Mouse (Mus musculus) heart, embryonic 16.5 days (tissue): ENCODE results near the gene Gm21560. TPM values are rescaled to one million over a fixed set of nuclear protein-coding genes. Genes with fewer than 3 reads are reported as not detected.
"Not testable (repeated sequence)": the region's sequence is repeated elsewhere in the genome, so short reads cannot be mapped to it uniquely, and the experiment has no call there.

Experiments used
- ATAC-seq: fragments of 200-750 bp; cut with Nextera tagmentation; replicated peaks from 2 replicates; pipeline ENCODE4 v1.8.0; 2017; ENCODE audit warnings: moderate number of reproducible peaks; ENCODE audit not compliant: insufficient read depth, low FRiP score; ENCODE audit errors: extremely low read depth
- H3K27ac ChIP-seq: fragments of 300-500 bp; sonication (generic); 2 replicates; pipeline ENCODE4 v1.5.1; 2014; ENCODE audit warnings: mild to moderate bottlenecking, low read length, control low read depth, moderate library complexity
- H3K27me3 ChIP-seq: fragments of 300-500 bp; sonication (generic); 2 replicates; pipeline ENCODE4 v1.6.1; 2014; ENCODE audit warnings: low read length, mixed read lengths; ENCODE audit not compliant: control insufficient read depth, insufficient read depth
- H3K36me3 ChIP-seq: fragments of 300-500 bp; sonication (generic); 2 replicates; pipeline ENCODE4 v1.6.1; 2014; ENCODE audit not compliant: control insufficient read depth, insufficient read depth
- H3K4me1 ChIP-seq: fragments of 300-500 bp; sonication (generic); 2 replicates; pipeline ENCODE4 v1.6.1; 2014; ENCODE audit warnings: low read length, mixed read lengths; ENCODE audit not compliant: control insufficient read depth, insufficient read depth
- H3K4me2 ChIP-seq: fragments of 300-500 bp; sonication (generic); 2 replicates; pipeline ENCODE4 v1.6.1; 2014; ENCODE audit warnings: low read depth, mild to moderate bottlenecking, control low read depth, low read length
- H3K4me3 ChIP-seq: fragments of 300-500 bp; sonication (generic); 2 replicates; pipeline ENCODE4 v1.5.1; 2014; ENCODE audit warnings: mild to moderate bottlenecking, control low read depth, low read length
- H3K9ac ChIP-seq: fragments of 300-500 bp; sonication (generic); 2 replicates; pipeline ENCODE4 v1.6.1; 2014; ENCODE audit warnings: low read length, control low read depth
- H3K9me3 ChIP-seq: fragments of 300-500 bp; sonication (generic); replicated peaks from 2 replicates; pipeline ENCODE4 v1.6.1; 2016; ENCODE audit warnings: low read length; ENCODE audit not compliant: control insufficient read depth
- WGBS: fragments of 180-500 bp; shearing (Covaris S2); extraction: QIAGEN DNeasy Blood & Tissue Kit; methylation state at CpG from one replicate; pipeline ENCODE4 v1.1.7; 2014; 5-methylcytosine and 5-hydroxymethylcytosine counted together
- polyA plus RNA-seq: library from polyadenylated mRNA; unstranded; fragments of >200 nt; fragmentation: Nextera tagmentation; extraction: Ambion mirVana; gene quantifications from 2 replicates; pipeline ENCODE4 v1.2.1, GENCODE M21; 2015

Gene Gm21560
- not detected in 2 replicates for polyA plus RNA-seq

- H3K4me2 ChIP-seq, H3K27ac ChIP-seq, H3K27me3 ChIP-seq, H3K9me3 ChIP-seq, H3K4me1 ChIP-seq, H3K9ac ChIP-seq, H3K4me3 ChIP-seq, ATAC-seq, H3K36me3 ChIP-seq: not testable (repeated sequence)
- WGBS = 50% methylated on average over 1 of the region's 2 CpGs
Observed at GRCm38 (mm10) chr14:6219192-6219591, at the start of gene Gm21560. Gene Gm21560, minus strand, starts transcription at chr14:6219292.

GRCm38 (mm10) chr14:6163538-6163937 is 55.6 kb downstream of the Gm21560 start:
- H3K4me3 ChIP-seq, H3K4me2 ChIP-seq, H3K36me3 ChIP-seq, H3K4me1 ChIP-seq, H3K9me3 ChIP-seq, ATAC-seq, H3K9ac ChIP-seq, H3K27me3 ChIP-seq, H3K27ac ChIP-seq: not testable (repeated sequence)
- 87% methylated on average over 5 of the region's 9 CpGs for WGBS

- no CpG with 5 or more reads among the region's 1 CpGs for WGBS
- not testable (repeated sequence) for H3K9ac ChIP-seq
Observed at GRCm38 (mm10) chr14:6161085-6161484, 58.0 kb downstream of the Gm21560 start.

More at GRCm38 (mm10) chr14:6161085-6161484, 58.0 kb downstream of the Gm21560 start:
- ATAC-seq, H3K4me2 ChIP-seq, H3K27ac ChIP-seq, H3K4me1 ChIP-seq, H3K4me3 ChIP-seq, H3K36me3 ChIP-seq, H3K9me3 ChIP-seq, H3K27me3 ChIP-seq: not testable (repeated sequence)

Other genes starting within 250 kb of the Gm21560 start
- gene Gm3453, start 240.2 kb downstream of the Gm21560 start, polyA plus RNA-seq = not detected in 2 replicates
- not detected in 2 replicates for gene Gm6337, start 161.0 kb downstream of the Gm21560 start, polyA plus RNA-seq
- 0.43 and 0.60 TPM in 2 replicates for gene Gm8206, start 125.3 kb downstream of the Gm21560 start, polyA plus RNA-seq
- 2.0 and 2.7 TPM in 2 replicates for gene Gm3468, start 110.6 kb downstream of the Gm21560 start, polyA plus RNA-seq
- not detected in 2 replicates for gene Gm3476, start 93.5 kb downstream of the Gm21560 start, polyA plus RNA-seq
- 2.3 and 2.9 TPM in 2 replicates for gene Gm3411, start 68.0 kb upstream of the Gm21560 start, polyA plus RNA-seq
- 0.14 TPM in 1 of 2 replicates, not detected in the other for gene Gm21103, start 85.6 kb upstream of the Gm21560 start, polyA plus RNA-seq
- gene Gm3618, start 124.4 kb upstream of the Gm21560 start, polyA plus RNA-seq = not detected in 2 replicates
- gene Gm16440, start 171.0 kb upstream of the Gm21560 start, polyA plus RNA-seq = not detected in 2 replicates
- gene Gm3591, start 193.2 kb upstream of the Gm21560 start, polyA plus RNA-seq = 1.9 and 3.7 TPM in 2 replicates
- gene Gm3594, start 225.3 kb upstream of the Gm21560 start, polyA plus RNA-seq = not detected in 2 replicates